Mouse (Mus musculus) c-Kit-positive CD71-positive TER-119-positive erythroid progenitor cells, embryonic 14.5 days (primary cell): ENCODE results near the gene Brk1.
A peak's percentile ranks its signal among the peaks of the same experiment; 100 is the strongest.

ENCODE experiments used
- DNase-seq: peaks from one replicate; pipeline ENCODE4 v3.0.0-alpha.2; 2013; ENCODE audit warnings: low spot score

Gene Brk1

DNA sequence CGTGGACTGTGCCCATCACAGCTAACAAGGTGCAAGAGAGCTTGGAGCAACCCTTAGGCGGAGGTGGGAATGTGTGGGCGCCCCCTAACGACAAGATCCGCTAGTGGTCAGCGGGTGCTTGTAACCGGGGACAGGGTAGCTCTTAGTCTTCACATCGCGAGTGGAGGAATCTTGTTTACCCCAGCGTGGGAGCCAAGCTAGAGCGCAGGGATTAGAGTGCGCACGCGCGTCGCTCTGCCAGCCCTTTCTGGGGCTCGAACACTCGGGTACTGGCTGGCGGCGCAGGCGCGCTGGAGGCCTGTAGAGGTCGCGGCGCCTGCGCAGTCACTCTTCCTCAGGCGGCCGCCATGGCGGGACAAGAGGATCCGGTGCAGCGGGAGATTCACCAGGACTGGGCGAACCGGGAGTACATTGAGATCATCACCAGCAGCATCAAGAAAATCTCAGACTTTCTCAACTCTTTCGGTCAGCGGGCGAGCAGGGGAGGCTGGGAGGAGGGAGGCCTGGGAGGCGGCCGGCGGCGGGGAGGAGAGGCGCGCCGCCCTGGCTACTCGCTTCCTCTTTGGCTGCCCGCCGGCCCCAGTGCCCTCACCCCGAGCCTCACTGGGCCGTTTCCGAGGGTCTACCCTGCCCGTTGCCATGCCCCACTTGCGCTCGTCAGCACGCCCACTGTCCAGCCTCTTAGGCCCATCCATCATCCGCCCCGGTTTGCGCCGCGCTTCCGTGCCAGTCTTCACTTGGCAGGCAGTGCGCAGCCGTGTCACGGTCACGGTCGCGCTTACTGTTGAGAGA, at the start of gene Brk1:
Gene Brk1 (plus strand): TSS at position 341 of the 792 bp plus-strand sequence.
- DNase-seq, result peak; percentile 81

DNA sequence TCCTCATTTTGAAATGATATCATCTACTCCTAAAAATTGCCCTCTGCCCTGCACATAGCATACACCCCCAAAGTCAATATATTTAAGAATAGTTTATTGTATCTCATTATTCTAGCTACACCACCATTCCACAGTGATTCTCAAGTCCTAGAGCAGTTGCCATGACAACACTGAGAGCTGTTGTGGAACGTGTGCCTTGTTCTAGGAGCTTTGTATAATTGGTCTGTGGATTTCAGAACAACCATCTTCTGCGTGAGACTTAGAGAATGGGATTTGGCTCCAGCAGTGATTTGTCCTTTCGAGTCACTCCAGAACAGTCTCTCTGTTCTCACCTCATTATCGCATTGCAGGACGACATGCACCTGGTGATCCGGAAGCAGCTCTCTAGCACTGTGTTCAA, 44.8 kb upstream of the Brk1 start:
- DNase-seq, result no peak

DNA sequence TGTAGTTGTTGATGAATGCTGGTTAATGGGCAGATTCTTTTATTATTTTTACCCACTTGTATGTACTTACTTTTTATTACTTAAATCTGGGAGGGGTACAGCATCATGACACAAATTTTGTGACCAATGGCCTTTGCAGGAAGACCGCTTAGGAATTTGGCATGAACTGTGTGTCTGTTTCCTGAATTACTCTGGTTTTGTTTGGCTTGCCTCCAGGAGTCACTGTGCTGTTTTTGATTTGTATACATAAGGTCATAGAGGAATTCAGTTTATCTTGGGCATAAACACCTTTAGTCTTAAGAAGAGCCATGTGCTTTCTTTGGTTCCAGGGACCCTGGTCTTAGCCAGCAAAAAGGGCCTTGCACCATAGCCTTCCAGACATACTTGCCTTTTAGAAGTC, 40.0 kb upstream of the Brk1 start:
- DNase-seq, result no peak

DNA sequence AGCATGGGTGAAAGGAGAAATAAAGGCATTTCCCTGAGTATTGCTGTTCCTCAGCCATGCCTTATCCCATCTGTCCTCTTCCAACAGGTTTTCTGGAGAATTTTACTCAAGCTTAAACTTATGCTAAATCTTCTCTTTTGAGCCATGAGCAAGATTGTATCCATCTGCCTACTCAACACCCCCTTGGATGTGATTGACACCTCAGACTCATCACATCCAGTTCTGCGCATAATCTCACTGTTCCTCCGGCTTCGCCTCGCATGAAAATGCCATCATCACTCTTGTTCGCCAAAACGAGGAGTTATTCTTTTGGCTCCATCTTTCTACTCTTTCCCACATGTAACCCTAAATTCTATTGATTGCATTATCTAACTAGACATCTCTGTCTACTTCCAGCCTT, 28.5 kb upstream of the Brk1 start:
- DNase-seq, result no peak

DNA sequence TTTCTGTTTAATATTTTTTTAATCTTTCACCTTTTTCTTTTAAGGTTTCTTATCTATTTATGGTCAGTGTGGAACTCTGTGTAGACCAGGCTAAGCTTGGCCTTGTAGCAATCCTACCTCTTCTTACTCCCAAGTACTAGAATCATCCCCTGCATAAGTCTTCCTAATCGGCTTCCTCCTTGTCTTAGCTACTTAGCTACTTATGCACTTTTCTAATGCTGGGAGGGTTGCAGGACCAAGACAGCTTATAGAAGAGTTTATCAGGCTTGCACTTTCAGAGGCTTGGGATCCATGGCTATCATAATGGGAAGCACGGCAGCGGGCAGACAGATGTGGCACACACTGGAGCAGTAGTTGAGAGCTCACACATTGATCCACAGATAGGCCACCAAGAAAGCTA, 25.3 kb upstream of the Brk1 start:
- DNase-seq, result no peak

DNA sequence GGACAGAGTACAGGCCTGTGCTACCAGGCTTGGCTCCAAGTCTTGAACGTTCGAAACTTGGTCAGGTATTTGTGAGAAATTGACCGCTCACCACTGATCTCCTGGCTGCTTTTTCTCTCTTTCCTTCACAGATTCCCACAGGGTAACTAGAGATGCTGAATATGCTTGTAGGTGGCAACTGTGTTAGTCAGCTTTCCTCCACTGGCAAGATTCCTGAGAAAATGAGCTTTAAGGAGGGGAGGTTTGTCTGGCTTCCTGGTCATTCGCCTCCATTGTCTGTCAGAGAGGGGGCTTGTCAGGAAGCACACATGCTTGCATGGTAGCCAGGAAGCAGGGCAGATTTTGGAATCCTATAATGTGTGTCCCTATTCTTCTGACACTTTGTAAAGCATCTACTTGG, 21.5 kb upstream of the Brk1 start:
- no peak for DNase-seq

DNA sequence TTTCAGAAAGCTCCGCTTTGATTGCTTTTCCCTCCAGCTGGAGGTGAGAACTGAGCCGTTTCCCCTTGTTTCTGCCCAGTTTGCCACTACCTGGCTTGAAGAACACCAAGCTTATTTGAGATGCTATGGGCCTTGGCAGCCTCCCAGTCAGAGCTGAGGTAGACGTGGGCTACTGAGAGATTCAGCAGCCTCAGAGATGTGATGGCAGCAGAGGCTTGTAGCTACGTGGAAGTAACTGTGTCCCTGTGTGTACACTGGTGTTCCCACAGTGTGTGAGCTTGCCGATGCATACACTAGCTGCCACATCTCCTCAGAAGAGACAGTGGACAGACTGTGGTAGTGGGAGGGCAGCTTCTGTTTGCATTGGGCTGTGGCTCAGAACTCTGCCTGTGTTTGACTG, 19.5 kb upstream of the Brk1 start:
- DNase-seq, result no peak

- DNase-seq, result no peak
Observed at GRCm38 (mm10) chr6:113586466-113587183, 17.9 kb upstream of the Brk1 start.

DNA sequence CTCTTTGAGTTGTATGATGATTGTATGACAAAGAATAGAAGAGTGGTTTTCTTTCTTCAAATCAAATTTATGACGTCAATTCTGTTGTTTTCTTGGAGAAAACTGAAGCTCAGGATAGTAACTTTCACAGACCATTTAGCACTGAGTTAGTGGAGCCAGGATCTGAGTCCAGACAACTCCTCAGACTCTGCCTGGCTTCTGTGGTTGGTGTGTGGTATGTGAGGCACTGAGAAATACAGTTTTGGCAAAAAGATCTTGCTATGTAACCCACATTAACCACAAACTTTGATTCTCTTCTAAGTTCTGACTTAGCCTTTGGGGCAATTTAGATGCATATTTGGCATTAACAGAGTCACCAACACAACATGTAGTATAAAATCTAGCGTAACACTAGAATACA, 11.9 kb upstream of the Brk1 start:
- DNase-seq, result no peak

- no peak for DNase-seq
Observed at GRCm38 (mm10) chr6:113597945-113598344, 6.6 kb upstream of the Brk1 start.

GRCm38 (mm10) chr6:113599833-113600232, 4.7 kb upstream of the Brk1 start:
- no peak for DNase-seq

- DNase-seq, result no peak
Observed at GRCm38 (mm10) chr6:113600543-113601139, 3.9 kb upstream of the Brk1 start, which contains the start of gene Fancd2os. TSS of gene Fancd2os (minus strand) at chr6:113600715.

GRCm38 (mm10) chr6:113602821-113603220, 1.8 kb upstream of the Brk1 start:
- DNase-seq, result peak; percentile 18

- DNase-seq, result no peak
Observed at GRCm38 (mm10) chr6:113603993-113604392, 579 bp upstream of the Brk1 start.

DNA sequence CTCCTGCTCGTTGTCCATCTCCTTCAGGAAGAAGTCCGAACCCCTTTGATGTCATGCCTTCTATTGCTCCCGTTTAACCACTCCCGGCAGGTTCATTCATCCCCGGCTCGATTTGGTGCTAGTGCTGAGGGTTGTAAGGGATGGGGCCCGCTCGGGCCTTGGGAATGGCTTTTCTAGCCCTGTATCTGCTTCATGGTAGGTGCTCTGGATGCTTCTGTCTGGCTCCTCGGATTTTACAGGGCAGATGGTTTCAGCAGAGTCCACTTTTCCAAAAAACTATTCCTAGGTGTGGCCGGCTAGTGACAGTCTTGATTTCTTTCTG, 613 bp downstream of the Brk1 start:
- DNase-seq, result peak; percentile 37

- no peak for DNase-seq
Observed at GRCm38 (mm10) chr6:113608871-113609270, 4.3 kb downstream of the Brk1 start.

GRCm38 (mm10) chr6:113609293-113609692, 4.7 kb downstream of the Brk1 start:
- no peak for DNase-seq

DNA sequence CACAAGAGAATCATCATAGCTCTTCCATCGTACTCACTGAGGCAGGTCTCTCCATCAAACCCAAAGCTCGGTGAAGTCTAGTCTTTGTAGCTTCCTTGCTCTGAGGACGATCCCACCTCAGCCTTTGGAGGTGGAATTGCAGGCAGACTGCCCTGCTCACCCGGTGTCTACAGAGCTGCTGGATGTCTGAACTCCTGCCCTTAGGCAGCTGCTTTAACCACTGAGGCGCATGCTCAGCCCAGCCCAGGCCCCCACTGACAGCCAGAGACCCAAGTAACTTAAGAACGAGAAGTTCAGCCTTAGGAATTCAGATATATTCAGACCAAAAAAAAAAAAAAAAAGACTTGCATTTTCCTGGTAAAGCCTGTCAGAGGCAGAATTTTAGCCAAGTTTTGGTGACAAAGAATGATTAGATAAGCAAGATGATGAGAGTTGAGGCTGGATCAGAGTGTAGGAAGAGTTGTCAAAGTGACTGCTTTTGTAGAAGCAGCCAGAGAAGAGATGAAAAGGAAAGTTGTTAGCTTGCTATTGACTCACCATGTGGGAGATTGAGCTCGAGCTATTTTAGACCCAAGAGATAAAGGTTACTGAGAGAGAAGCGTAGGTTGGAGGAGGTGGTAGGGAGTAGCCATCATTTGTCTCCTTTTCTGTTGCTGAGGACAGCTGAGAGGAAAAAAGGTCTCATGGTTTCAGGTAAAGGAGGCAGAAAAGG, 7.8 kb downstream of the Brk1 start:
- DNase-seq, result no peak

- DNase-seq, result no peak
Observed at GRCm38 (mm10) chr6:113614152-113614551, 9.6 kb downstream of the Brk1 start.

- no peak for DNase-seq
Observed at GRCm38 (mm10) chr6:113614997-113615396, 10.4 kb downstream of the Brk1 start.

- no peak for DNase-seq
Observed at GRCm38 (mm10) chr6:113615489-113615888, 10.9 kb downstream of the Brk1 start.

DNA sequence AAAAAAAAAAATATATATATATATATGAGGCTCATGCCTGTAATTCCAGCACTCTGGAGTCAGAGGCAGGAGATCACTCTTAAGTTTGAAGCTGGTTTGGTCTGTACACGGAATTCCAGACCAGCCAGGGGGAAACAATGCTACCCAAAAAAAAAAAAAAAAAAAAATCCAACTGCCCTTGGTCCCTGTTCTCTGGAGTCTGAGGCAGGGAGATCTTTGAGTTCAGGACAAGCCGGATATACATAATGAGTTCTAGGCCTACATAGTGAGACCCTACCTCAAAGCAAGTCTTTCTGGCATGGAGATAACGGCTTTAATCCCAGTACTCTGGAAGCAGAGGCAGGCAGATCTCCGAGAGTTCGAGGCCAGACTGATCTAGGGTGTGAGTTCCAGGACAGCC, 18.8 kb downstream of the Brk1 start:
- no peak for DNase-seq
